Comparison of ENCODE assay signal across 31 mouse cellular contexts in the genomic region with DNA sequence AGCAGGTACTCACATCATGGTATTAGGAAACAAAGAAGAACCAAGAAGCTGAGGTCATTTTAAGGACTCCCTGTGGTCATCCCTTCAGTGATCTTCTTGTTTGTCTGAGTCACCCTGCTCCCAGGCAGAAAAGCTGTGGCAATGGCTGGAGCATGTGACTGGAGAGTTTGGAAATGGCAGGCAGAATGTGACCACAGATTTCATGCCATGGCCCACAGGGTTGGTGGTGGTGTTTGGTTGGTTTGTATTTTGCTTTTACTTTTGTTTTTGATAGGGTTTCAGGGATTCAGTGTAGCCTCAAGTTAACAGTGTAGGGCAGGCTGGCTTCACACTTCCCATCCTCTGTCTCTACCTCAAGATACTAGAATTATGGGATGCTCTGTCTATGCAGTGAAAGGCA. TPM values are rescaled to one million over a fixed set of nuclear protein-coding genes. Genes with fewer than 3 reads are reported as not detected.
DNase-seq lines count a peak whose midpoint lies in the region; ATAC-seq and TF ChIP-seq lines count a peak whose summit lies in the region.
"Not testable (repeated sequence)": the region's sequence is repeated elsewhere in the genome, so short reads cannot be mapped to it uniquely, and the experiment has no call there.
"Had no signal": no experiment of that assay in that cellular context is flagged by ENCODE, and none has a peak within 500 bp of the region (broad histone marks: within the 10 kb centered on the region; RNA-seq: fewer than 3 reads in every experiment).

No protein-coding gene starts in this region.

- in situ Hi-C loops in Patski (cut with MboI; ENCODE audit: low pct_unique_long_range_greater_than_20kb), result not testable (repeated sequence)

- not testable (repeated sequence) for TF ChIP-seq CTCF in Patski (IDR thresholded peaks at IDR 0.05)

- not testable (repeated sequence) for H3ac ChIP-seq in myocyte (ENCODE audit: control insufficient read depth, insufficient read length)

- peak; percentile 35 for ATAC-seq in Patski
- ATAC-seq in common myeloid progenitor, adult 5-6 weeks (replicated peaks; ENCODE audit: low read depth, poor library complexity, severe bottlenecking), result peak; percentile 68
- ATAC-seq in hematopoietic stem cell, adult 5-6 weeks (replicated peaks in 1 of 2; ENCODE audit: insufficient read depth in 1 of 2, low FRiP score in 2 of 2, low TSS enrichment in 1 of 2, low read depth in 1 of 2, poor library complexity in 2 of 2, severe bottlenecking in 2 of 2), result 0 out of 4 replicates have a peak, but pooled peaks have one; percentile 32 to 36
- ATAC-seq in megakaryocyte, adult 5-6 weeks (ENCODE audit: poor library complexity, severe bottlenecking), result peak; percentile 47; the same call in 1 of the 2 replicates

- TF ChIP-seq POLR2A in myocyte (IDR thresholded peaks at IDR 0.05; ENCODE audit: insufficient read length, low read depth), result not testable (repeated sequence)

- H3K4me3 ChIP-seq in myocyte, result not testable (repeated sequence)

- DNase-seq in 416B (ENCODE audit: low read depth), result peak; percentile 0
- not testable (repeated sequence) for DNase-seq in Patski (ENCODE audit: low read depth, low spot score)
- peak; percentile 16 for DNase-seq in adrenal gland, adult 8-10 months
- DNase-seq in lung, postnatal 25 days (ENCODE audit: low spot score), result peak; percentile 5

- H3K4me2 ChIP-seq in myocyte (ENCODE audit: low read depth), result not testable (repeated sequence)

- H3K27me3 ChIP-seq in Patski; myocyte (ENCODE audit: control insufficient read depth, insufficient read depth, insufficient read length): not testable (repeated sequence)

- H3K79me2 ChIP-seq in myocyte (ENCODE audit: control insufficient read depth, insufficient read depth), result not testable (repeated sequence)

- CTCF ChIA-PET in Patski (lab: Charles Lee), result not testable (repeated sequence)

- H3K36me3 ChIP-seq in myocyte (ENCODE audit: control insufficient read depth, insufficient read depth), result not testable (repeated sequence)

- POLR2A ChIA-PET in Patski (lab: Charles Lee), result not testable (repeated sequence)

TF ChIP-seq in myocyte, 11 proteins besides CTCF, POLR2A, EP300 and RAD21:
- TF ChIP-seq CEBPB (IDR thresholded peaks at IDR 0.05; ENCODE audit: insufficient read depth, poor library complexity, severe bottlenecking), result 0 out of 2 replicates have a peak, but pooled peaks have one; percentile 3
- TF ChIP-seq USF1 (IDR thresholded peaks at IDR 0.05; ENCODE audit: low read depth), result peak; percentile 53

RNA-seq across cellular contexts. Expression of gene Ear10, which starts 5.1 kb away (rescaled TPM):
- not detected for polyA plus RNA-seq in Patski (2021)
- not detected for total RNA-seq in adrenal gland, adult 8-10 months (2022)
- not detected in 2 replicates for total RNA-seq in common myeloid progenitor, adult 5-6 weeks (2017)
- not detected in 2 replicates for total RNA-seq in hematopoietic stem cell, adult 5-6 weeks (2017)
- 1.1 TPM in 1 of 2 replicates, not detected in the other for total RNA-seq in megakaryocyte, adult 5-6 weeks (2015)
- total RNA-seq in megakaryocyte, adult 5-6 weeks (2017), result not detected in 2 replicates
- polyA plus RNA-seq in myocyte (2012; fragmentation: generic; extraction: Trizol), result not detected
- total RNA-seq: adrenal gland, postnatal 10 days; forebrain, postnatal 0 days; gastrocnemius, adult 2 months; gastrocnemius, postnatal 14 days; gastrocnemius, postnatal 4 days; heart, adult 18-20 months; heart, postnatal 10 days; heart, postnatal 36 days; hindbrain, postnatal 0 days; MEL had no signal
- polyA plus RNA-seq: brain, embryonic 14.5 days; CD4-positive, CD25-positive, alpha-beta regulatory T cell, adult 4 months; embryonic facial prominence, embryonic 11.5 days; embryonic facial prominence, embryonic 14.5 days; forebrain, embryonic 11.5 days; forebrain, embryonic 14.5 days; forebrain, postnatal 0 days; frontal cortex, adult 2 months; heart, embryonic 12.5 days; heart, embryonic 15.5 days; hindbrain, embryonic 11.5 days; hindbrain, embryonic 14.5 days; hindbrain, postnatal 0 days; inflammation-experienced regulatory T-cells, adult 6 months; intestine, embryonic 16.5 days had no signal

RNA-seq across cellular contexts. Expression of gene Gm8113, which starts 7.0 kb away (rescaled TPM):
- 6.6 TPM for polyA plus RNA-seq in Patski (2021)
- total RNA-seq in adrenal gland, adult 8-10 months (2022), result 1 to 10 TPM in 3 of 4 experiments, under 1 TPM in 1; 0.92 to 4.9 (median 2.6) TPM
- 8.5 and 9.1 TPM in 2 replicates for total RNA-seq in common myeloid progenitor, adult 5-6 weeks (2017)
- 7.8 and 17.5 TPM in 2 replicates for total RNA-seq in hematopoietic stem cell, adult 5-6 weeks (2017)
- total RNA-seq in megakaryocyte, adult 5-6 weeks (2015), result 28.5 and 30.3 TPM in 2 replicates
- 24.9 and 28.7 TPM in 2 replicates for total RNA-seq in megakaryocyte, adult 5-6 weeks (2017)
- 0.30 TPM for polyA plus RNA-seq in myocyte (2012; fragmentation: generic; extraction: Trizol)
- polyA plus RNA-seq: inflammation-experienced regulatory T-cells, adult 6 months had no signal

RNA-seq across cellular contexts. Expression of gene Ang5, which starts 38.7 kb away (rescaled TPM):
- polyA plus RNA-seq in Patski (2021) (not detected), myocyte (2012; fragmentation: generic; extraction: Trizol) (not detected)
- total RNA-seq in adrenal gland, adult 8-10 months (2022), result not detected
- total RNA-seq in common myeloid progenitor, adult 5-6 weeks (2017), result not detected in 2 replicates
- total RNA-seq in hematopoietic stem cell, adult 5-6 weeks (2017), result not detected in 2 replicates
- not detected in 2 replicates for total RNA-seq in megakaryocyte, adult 5-6 weeks (2015)
- total RNA-seq in megakaryocyte, adult 5-6 weeks (2017), result not detected in 2 replicates
- total RNA-seq: adrenal gland, postnatal 10 days; forebrain, postnatal 0 days; gastrocnemius, adult 2 months; gastrocnemius, postnatal 14 days; gastrocnemius, postnatal 4 days; heart, adult 18-20 months; heart, postnatal 10 days; heart, postnatal 36 days; hindbrain, postnatal 0 days; MEL had no signal
- polyA plus RNA-seq: brain, embryonic 14.5 days; CD4-positive, CD25-positive, alpha-beta regulatory T cell, adult 4 months; embryonic facial prominence, embryonic 11.5 days; embryonic facial prominence, embryonic 14.5 days; forebrain, embryonic 11.5 days; forebrain, embryonic 14.5 days; forebrain, postnatal 0 days; frontal cortex, adult 2 months; heart, embryonic 12.5 days; heart, embryonic 15.5 days; hindbrain, embryonic 11.5 days; hindbrain, embryonic 14.5 days; hindbrain, postnatal 0 days; inflammation-experienced regulatory T-cells, adult 6 months; intestine, embryonic 16.5 days had no signal

RNA-seq across cellular contexts. Expression of gene Ear1, which starts 42.9 kb away (rescaled TPM):
- polyA plus RNA-seq in Patski (2021), result not detected
- not detected for total RNA-seq in adrenal gland, adult 8-10 months (2022)
- 0.18 TPM in 1 of 2 replicates, not detected in the other for total RNA-seq in common myeloid progenitor, adult 5-6 weeks (2017)
- 0.89 and 26.4 TPM in 2 replicates for total RNA-seq in hematopoietic stem cell, adult 5-6 weeks (2017)
- 214 and 289 TPM in 2 replicates for total RNA-seq in megakaryocyte, adult 5-6 weeks (2015)
- total RNA-seq in megakaryocyte, adult 5-6 weeks (2017), result 277 and 344 TPM in 2 replicates
- not detected for polyA plus RNA-seq in myocyte (2012; fragmentation: generic; extraction: Trizol)
- total RNA-seq: forebrain, postnatal 0 days; gastrocnemius, adult 2 months; gastrocnemius, postnatal 14 days; gastrocnemius, postnatal 4 days; heart, adult 18-20 months; heart, postnatal 10 days; heart, postnatal 36 days; hindbrain, postnatal 0 days; MEL had no signal
- polyA plus RNA-seq: CD4-positive, CD25-positive, alpha-beta regulatory T cell, adult 4 months; embryonic facial prominence, embryonic 11.5 days; embryonic facial prominence, embryonic 14.5 days; forebrain, embryonic 11.5 days; forebrain, embryonic 14.5 days; forebrain, postnatal 0 days; heart, embryonic 15.5 days; hindbrain, embryonic 11.5 days; hindbrain, embryonic 14.5 days; hindbrain, postnatal 0 days; inflammation-experienced regulatory T-cells, adult 6 months; intestine, embryonic 16.5 days had no signal
